Mouse (Mus musculus) splenic B cell, adult 2 months (primary cell): ENCODE results near the gene Hoxb5.
A peak's percentile ranks its signal among the peaks of the same experiment; 100 is the strongest.

Experiments used
- DNase-seq: peaks from one replicate; pipeline ENCODE4 v3.0.0-alpha.2; 2011; ENCODE audit warnings: low read depth, low spot score
- H3K27me3 ChIP-seq: 2 replicates; pipeline ENCODE4 v1.6.1; 2012; ENCODE audit warnings: mild to moderate bottlenecking, low read length, moderate library complexity, mixed read lengths; ENCODE audit not compliant: control insufficient read depth, poor library complexity, insufficient read depth, severe bottlenecking
- H3K36me3 ChIP-seq: 2 replicates; pipeline ENCODE4 v1.6.1; 2012; ENCODE audit warnings: mild to moderate bottlenecking, low read length, moderate library complexity, mixed read lengths; ENCODE audit not compliant: control insufficient read depth, poor library complexity, insufficient read depth, severe bottlenecking

The Hoxb5 gene

DNA sequence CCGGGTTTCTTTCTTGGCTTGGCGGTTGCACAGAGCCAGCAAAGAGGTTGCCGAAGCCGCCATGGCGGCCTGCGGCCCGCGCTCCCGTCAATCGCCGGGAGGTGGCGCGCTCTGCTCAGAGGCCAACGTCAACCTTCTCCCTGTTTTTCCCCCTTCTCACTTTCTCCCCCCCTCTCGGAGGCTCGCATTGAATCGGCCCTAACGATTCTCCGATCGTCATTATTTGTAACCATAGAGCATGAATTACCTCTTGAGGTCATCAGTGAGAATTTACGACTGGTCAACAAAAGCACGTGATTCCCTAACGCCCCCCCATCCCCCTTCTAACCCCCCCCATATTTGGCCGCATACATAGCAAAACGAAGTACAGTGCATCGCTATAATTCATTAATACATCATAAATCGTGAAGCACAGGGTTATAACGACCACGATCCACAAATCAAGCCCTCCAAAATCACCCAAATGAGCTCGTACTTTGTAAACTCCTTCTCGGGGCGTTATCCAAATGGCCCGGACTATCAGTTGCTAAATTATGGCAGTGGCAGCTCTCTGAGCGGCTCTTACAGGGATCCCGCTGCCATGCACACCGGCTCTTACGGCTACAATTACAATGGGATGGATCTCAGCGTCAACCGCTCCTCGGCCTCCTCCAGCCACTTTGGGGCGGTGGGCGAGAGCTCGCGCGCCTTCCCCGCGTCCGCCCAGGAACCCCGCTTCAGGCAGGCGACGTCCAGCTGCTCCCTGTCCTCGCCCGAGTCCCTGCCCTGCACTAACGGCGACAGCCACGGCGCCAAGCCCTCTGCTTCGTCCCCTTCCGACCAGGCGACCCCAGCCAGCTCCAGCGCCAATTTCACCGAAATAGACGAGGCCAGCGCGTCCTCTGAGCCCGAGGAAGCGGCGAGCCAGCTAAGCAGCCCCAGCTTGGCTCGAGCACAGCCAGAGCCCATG is at the start of gene Hoxb5:
TSS of gene Hoxb5 (plus strand) at position 186 of the 949 bp plus-strand sequence.
- H3K27me3 ChIP-seq = peaks cover 2% of the 10 kb centered on the region; the same call in 1 of the 2 replicates
- DNase-seq = peak; percentile 71
- no peaks in the 10 kb centered on the region for H3K36me3 ChIP-seq

DNA sequence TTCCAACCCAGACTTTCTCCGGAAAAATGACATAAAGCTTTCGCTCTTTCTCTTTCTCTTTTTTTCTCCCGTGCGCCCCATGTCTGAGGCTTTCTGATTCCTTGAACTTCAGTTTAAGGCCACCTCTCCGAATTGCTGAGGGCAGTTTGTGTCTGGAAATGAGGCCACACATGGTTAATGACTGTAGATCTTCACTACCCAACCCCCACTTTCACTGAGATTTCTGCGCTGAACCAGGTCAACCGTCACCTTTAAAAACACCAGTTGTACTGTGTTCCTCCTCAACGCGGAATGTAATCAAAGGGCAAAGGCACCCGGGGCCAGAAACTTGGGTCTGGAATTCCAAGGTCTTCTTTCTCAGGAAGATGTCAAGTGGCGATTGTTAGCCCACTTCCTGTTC is 48.9 kb upstream of the Hoxb5 start:
- no peaks in the 10 kb centered on the region; the same call in none of the 2 replicates for H3K27me3 ChIP-seq
- DNase-seq = no peak
- no peaks in the 10 kb centered on the region for H3K36me3 ChIP-seq

GRCm38 (mm10) chr11:96255111-96255995 is 47.8 kb upstream of the Hoxb5 start:
- DNase-seq = no peak

GRCm38 (mm10) chr11:96255996-96256445 is 47.1 kb upstream of the Hoxb5 start:
- H3K27me3 ChIP-seq = no peaks in the 10 kb centered on the region; the same call in 1 of the 2 replicates
- no peak for DNase-seq
- H3K36me3 ChIP-seq = no peaks in the 10 kb centered on the region

More at GRCm38 (mm10) chr11:96255111-96255995, 47.8 kb upstream of the Hoxb5 start:
- H3K36me3 ChIP-seq = no peaks in the 10 kb centered on the region
- H3K27me3 ChIP-seq = no peaks in the 10 kb centered on the region; the same call in 1 of the 2 replicates

GRCm38 (mm10) chr11:96257141-96257540 is 46.0 kb upstream of the Hoxb5 start:
- H3K36me3 ChIP-seq = no peaks in the 10 kb centered on the region
- DNase-seq = no peak
- H3K27me3 ChIP-seq = no peaks in the 10 kb centered on the region; the same call in 1 of the 2 replicates

DNA sequence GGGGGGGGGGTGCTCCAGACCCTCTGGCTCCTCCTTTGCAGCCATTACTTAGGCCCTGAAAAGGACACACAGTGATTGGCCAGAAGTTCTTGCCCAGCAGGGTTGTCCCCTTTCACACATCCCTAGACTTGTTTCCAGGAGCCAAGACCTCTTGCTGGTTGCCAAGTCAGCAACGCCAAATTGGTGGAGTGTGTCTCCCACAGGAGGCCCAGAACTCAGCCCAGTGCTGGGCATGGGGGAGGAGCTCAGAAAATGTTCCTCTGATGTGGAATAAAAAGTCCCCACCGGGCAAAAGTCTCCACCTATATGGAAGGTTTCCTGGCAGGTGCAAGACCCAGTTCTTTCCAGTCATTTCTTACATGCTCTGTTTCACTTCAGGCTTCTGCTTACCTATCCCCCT is 44.1 kb upstream of the Hoxb5 start:
- DNase-seq = no peak
- H3K36me3 ChIP-seq = no peaks in the 10 kb centered on the region
- no peaks in the 10 kb centered on the region for H3K27me3 ChIP-seq

DNA sequence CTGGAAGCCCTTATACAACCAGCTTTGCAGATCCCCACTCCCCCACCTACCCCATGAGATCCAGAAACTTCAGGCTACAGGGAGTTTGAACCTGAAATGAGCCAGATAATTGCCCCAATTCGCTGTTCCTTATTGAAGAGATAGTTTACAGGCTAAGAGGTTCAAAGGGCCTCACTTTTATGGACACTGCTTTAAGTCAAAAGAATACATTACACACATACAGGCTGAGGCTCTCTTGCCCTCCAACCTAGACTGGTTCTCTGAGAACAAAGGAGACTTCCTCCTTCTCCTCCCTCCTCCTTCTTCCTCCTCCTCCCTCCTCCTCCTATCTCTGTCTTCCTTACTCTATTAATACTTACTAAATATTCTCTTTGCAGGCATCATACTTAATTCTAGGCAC is 43.6 kb upstream of the Hoxb5 start:
- no peaks in the 10 kb centered on the region for H3K27me3 ChIP-seq
- no peaks in the 10 kb centered on the region for H3K36me3 ChIP-seq
- no peak for DNase-seq

DNA sequence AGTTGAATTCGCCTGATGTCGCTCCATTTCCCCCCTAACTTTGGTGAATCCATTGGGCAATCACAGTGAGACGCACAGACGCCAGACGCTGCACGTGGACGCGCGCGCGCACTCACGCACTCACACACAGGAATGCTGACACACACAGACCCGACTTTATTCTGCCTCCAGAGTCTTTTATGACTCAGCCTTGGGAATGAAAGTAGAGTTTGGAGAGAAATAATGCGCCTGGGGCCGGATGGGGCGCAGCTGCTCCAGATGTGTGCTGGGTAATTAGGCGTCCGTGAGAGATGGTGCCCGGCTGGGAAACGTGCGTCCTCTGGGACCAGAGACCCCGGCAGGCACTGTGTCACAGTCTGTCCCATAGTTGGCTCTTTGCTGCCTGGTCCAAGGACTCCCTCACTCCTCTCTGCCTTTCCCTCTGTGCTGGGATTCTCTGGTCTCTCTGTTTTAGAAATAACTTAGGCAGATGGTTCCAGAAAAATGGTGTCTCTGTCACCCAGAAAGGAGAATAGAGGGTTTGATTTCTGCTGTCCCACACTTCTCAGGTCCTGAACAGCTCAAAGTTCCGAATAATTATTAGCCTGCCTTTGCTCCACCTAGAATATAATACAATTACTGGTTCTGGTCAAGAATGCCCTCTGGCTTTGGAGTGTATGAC is 42.7 kb upstream of the Hoxb5 start:
- Histone ChIP-seq H3K36me3 (no peaks in the 10 kb centered on the region), H3K27me3 (no peaks in the 10 kb centered on the region; the same call in 1 of the 2 replicates)
- DNase-seq = no peak

- H3K27me3 ChIP-seq = peaks cover 1% of the 10 kb centered on the region; the same call in 1 of the 2 replicates
- no peaks in the 10 kb centered on the region for H3K36me3 ChIP-seq
- DNase-seq = peak; percentile 48
Measured at GRCm38 (mm10) chr11:96261323-96261890, 41.7 kb upstream of the Hoxb5 start.

GRCm38 (mm10) chr11:96262262-96262830 is 40.8 kb upstream of the Hoxb5 start:
- no peaks in the 10 kb centered on the region for H3K36me3 ChIP-seq
- DNase-seq = no peak
- peaks cover 1% of the 10 kb centered on the region; the same call in 1 of the 2 replicates for H3K27me3 ChIP-seq

DNA sequence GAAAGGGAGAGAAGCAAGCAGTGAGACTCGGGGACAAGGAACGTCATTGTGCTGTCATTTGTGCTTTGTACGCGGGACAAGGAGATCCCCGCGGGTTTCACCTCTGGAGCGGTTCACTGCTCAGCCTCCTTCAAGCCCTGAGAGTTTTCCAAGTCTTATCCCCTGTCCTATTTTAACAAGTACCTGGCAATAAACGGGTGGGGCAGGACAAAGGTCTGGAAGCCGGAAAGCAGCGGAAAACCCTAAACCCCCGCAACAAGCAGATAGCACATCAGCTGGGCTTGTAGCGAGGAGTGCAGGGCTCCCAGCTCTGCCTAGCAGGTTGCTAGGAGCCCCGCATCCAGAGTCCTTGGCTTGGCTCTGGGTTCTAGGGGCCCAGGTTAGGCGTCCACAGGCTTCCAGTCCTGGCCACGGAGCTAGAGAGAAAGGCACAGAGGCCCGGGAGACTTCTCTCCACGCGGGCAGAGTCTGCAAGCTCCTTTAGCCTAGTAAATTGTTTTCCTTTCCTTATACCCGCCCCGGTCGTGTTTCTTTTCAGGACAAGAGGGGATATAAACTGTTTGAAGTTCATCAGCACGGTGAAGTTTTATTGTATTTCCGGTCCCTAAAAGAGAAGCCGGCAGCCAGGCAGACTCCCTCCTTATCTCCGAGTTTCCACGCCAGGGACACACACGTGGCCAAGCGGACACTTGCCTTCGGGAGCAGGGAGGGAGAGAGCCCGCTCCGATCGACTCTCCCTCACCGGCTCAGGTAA is 39.3 kb upstream of the Hoxb5 start:
- Histone ChIP-seq H3K27me3 (peaks cover 1% of the 10 kb centered on the region; the same call in 1 of the 2 replicates), H3K36me3 (no peaks in the 10 kb centered on the region)
- DNase-seq = no peak

DNA sequence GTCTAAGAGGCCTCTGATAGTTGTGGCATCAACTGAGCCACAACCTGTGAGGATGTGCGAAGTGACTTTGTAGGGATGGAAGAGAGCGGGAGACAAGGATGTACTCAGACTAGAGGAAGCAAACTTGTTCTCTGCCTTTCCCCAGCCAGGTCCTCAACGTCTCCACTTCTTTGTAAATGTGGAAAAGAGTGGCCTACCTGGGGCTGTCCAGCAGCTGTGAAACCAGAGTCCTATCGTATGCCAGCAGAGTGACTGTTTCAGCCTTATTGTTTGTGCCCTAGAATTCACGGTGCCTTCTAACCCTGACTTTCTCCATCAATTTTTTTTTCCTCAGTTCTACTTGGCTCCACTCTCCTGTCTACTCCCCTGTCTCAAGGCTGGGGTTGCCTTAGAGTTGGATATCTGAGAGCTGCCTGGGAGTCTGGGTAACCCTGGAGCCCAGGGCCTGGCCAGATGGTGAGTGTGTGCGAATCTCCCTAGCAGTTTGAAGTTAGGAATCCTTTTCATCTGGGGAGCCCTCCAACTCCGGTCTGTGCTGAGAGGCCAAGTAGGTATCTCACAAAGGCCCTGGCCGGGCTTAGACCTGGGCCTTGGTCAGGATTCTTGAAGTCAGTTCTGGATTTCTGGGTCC is 38.6 kb upstream of the Hoxb5 start:
- peaks cover 1% of the 10 kb centered on the region; the same call in 1 of the 2 replicates for H3K27me3 ChIP-seq
- no peak for DNase-seq
- no peaks in the 10 kb centered on the region for H3K36me3 ChIP-seq

DNA sequence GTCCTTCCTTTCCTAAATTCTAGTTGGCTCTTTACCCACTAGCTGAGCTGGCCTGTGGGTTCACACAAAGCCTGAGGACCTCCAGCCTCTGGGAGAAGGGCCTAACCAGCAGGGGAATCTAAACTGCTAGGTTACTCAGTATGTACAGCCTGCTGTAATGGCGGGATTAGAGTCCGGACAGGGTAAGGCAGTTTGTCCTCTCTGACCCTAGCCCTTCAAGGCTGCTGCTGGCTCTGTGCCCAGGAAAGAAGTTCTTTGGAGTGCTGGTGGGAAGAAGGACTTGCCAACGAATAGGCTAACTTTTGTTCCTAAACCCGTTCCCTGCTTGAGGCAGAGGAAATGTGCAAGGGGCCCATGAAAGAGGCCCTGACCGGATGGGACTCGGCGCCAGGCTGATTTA is 37.2 kb upstream of the Hoxb5 start:
- Histone ChIP-seq H3K27me3 (peaks cover 4% of the 10 kb centered on the region; the same call in 1 of the 2 replicates), H3K36me3 (no peaks in the 10 kb centered on the region)
- DNase-seq = no peak
